Mouse (Mus musculus) myocyte (in vitro differentiated cells): ENCODE data around the gene Nat8f5.

Experiments used
- E2F4 ChIP-seq: IDR thresholded peaks from one replicate; pipeline ENCODE4 v1.6.1; 2011; ENCODE audit warnings: mild to moderate bottlenecking, control low read depth, moderate library complexity; ENCODE audit not compliant: insufficient read depth
- MAX ChIP-seq: IDR thresholded peaks from one replicate; pipeline ENCODE4 v1.6.1; 2011; ENCODE audit warnings: low read depth, mild to moderate bottlenecking, control low read depth
- POLR2A ChIP-seq: IDR thresholded peaks from one replicate; pipeline ENCODE4 v1.6.1; 2011; ENCODE audit warnings: low read depth, mild to moderate bottlenecking, control low read depth, moderate library complexity; ENCODE audit not compliant: insufficient read length
- USF1 ChIP-seq: IDR thresholded peaks from one replicate; pipeline ENCODE4 v1.6.1; 2011; ENCODE audit warnings: low read depth, mild to moderate bottlenecking, control low read depth, moderate library complexity

- TF ChIP-seq POLR2A: no peak
- TF ChIP-seq MAX: no peak
- no peak for TF ChIP-seq USF1
- TF ChIP-seq E2F4: no peak
These were observed 5.1 kb upstream of the Nat8f5 start for GRCm38 (mm10) chr6:85825886-85826285.
